Mouse (Mus musculus): ENCODE results near the gene Vav3.

The Vav3 gene

DNA sequence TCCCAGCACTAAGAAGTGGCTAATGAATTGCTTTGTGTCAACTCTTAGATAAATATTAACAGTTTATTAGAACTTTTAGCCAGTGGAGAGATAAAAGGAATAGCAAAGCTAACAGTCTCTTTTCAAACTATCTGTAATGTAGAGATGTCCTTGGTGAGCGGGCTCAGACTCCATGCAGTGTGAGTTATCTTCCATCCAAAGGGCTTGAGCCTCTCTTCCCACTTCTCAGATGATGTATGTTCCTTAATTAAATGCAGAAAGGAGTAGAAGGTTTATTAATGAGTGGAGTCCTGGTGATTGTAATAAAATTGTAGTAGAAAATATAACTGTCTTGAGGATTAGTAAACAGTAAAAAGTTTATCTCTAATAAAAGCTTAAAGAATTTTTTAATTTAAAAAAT lies 169.3 kb downstream of the Vav3 start:
- no peak for DNase-seq (ENCODE audit: low read depth)

DNA sequence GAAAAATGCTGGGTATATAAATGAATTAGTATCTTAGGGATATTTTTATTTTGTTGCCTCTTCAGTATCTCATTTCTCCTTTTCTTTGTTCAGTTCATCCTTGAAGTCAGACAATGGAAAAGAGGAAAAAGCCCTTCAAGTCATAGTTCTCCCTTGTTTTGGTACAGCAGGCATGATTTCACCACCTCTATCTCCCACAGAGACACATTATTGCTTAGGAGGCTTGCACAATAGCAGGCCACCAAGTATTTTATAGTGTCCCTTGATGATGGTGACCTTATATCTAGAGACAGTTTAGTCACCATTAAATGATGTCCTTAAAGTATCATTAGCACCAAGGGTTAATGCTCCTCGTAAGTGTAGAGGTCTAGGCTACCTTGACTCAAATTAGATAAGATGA lies 171.4 kb downstream of the Vav3 start:
- no peak for DNase-seq (ENCODE audit: low read depth)

DNA sequence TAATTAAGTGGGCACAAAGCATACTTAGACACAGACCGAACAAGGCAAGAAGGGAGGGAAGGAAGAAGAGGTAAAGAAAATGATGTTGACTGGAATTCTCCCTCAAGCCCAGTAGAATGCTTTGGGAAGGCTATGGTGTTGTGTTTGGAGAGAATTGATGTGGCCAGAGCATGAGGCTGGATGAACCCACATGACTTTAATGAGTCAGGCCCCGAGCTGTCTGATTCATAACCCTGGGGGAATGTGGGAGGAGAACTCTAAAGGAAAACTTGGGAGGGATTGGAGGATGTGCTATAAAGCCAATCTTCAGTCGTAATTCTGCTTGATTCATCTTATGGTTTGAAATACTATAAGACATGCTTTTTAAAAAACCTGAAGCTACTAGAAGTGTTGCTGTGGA lies 175.0 kb downstream of the Vav3 start:
- no peak for DNase-seq (ENCODE audit: low read depth)

DNA sequence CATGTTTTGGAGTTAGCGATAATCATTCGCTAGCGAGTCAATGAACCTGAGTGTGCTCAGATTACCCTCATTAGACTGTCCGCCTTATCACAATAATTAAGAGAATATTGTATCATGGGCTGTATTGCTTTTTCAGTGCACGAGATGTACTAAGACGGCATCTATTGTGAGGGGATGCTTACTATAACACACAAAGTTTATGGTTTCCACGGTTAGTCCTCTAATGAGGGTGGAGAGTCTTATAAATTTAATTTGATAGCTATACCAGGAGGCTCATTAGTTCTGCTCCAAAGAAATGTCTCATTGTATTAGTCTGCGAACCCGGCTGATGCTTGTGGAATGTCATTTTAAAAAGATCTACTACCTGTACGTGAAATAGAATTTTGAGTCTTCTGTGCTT lies 175.9 kb downstream of the Vav3 start:
- DNase-seq (ENCODE audit: low read depth), result no peak

DNA sequence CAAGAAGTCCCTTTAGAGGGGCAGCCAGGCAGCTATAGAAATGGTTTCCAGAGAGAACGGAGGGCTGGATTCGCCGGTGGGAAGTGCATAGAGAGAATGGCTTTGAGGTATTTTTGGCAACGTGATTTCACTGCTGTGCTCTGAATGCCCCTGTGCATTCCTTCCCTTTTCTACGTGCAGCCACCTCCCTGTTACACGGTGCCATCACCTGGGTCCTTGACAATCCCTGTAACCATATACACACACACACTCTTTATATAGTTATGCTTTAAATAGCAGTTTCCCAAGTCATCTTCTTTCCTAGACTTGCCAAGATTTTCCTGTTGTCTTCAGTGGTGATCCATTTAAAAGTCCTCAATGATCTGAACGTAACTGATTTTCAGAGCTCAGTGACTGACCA lies 181.7 kb downstream of the Vav3 start:
- DNase-seq (ENCODE audit: low read depth), result no peak

DNA sequence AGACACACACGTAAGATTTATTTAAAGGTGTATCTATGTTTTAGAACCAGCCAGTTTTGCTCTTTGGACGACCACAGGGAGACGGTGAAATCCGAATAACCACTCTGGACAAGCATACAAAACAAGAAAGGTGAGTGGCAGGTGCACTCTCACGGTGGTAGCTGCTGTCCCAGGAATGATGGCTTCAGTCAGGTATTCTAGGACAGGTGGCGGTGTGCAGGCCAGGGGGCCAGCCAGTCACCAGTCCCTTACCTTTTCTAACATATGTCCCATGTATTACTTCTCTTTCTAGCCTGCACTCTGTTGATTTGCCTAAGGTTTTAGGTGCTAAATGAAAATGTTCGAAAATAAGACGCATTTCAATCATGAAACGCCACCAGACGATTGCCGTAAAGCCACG lies 185.4 kb downstream of the Vav3 start:
- no peak for DNase-seq (ENCODE audit: low read depth)

DNA sequence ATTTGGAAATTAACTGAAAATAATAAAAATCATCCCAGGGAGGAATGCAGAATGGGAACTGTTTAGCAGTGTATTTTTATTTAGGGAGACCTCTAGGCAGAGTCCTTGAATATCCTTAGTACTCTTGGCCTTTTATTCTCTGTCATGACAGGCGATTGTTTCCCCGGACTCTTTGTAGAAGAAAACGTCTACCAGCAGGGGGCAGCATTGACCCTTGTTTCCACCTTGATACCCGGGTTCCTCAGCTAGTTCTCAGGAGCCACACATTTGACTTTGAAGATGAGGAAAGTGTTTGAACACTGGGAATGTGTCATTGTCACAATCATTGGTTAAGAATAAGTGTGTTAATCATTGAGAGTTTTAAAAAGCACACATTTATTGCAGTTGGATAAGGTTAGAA lies 185.8 kb downstream of the Vav3 start:
- DNase-seq (ENCODE audit: low read depth), result peak; percentile 80

DNA sequence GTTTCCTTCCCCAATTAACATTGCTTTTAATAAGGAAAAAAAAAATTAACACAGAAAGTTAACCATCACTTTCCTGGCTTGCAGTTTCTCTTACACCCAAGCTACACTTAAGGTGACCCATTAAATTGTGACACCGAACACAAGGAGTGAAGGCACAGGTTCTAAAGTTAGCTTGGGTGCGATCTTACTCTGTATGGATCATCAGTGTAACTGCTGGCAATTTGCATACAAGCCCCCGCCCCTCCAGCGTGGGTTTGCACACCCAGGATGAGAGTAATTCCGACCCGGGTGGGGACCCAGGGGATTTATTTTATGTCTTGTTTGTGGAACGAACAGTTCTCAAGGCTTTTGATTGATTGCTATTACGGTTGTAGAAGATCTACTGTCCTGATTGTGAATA lies 186.2 kb downstream of the Vav3 start:
- DNase-seq (ENCODE audit: low read depth), result peak; percentile 1

DNA sequence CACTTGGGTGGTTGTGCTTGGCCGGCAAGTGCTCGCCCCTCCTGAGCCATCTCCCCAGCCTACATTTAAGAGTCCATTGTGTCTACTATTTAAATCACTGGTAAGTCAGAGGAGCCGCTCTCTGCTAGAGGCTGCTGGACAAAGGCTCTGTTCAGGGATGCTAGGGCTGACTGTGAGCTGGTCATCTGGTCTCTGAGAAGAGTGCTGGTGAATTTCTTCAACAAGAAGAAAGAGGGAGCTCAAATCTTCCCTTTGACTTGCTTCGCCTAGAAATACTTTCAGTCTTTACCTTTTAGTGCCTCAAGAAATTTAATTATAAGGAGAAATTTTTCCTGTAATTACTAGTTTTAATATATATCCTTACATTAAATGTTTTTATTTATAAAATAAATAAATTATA lies 188.2 kb downstream of the Vav3 start:
- no peak for DNase-seq (ENCODE audit: low read depth)

DNA sequence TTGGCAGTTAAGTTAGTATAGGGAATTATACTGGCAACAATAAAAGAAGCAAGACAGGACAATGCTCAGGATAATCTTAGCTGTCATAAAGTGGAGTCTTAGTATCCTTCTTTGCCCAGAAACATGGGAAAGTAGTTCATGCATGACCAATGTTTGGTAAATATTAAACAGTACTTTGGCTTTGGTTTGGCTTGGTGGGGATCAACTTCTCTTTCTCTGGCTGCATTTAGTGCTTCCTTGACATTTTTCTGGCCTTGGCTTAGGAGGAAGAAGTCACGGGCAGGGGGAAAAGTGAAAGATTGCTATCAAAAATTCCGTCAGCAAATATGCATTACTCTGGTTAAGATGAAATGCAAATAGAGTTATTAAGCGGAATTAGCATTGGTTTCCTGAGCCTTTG lies 197.2 kb downstream of the Vav3 start:
- DNase-seq (ENCODE audit: low read depth), result no peak

DNA sequence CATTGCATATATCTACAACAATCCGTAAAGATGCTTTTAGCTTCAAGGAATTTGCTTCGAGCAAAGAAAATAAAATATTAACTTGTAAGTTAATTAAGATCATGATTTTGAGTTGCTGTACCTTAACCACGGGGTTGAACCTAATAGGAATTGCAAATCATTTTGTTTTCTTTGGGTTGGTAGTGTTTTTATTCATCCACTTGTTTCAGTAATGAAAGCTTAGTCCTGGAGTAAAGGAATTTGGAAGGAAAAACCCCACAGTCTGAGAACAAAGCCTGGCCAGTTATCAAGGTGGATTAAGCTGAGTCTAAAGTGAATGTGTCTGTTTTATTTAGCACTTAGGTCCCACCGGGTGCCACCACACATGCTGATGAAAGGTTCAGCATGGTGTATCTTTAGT lies 199.6 kb downstream of the Vav3 start:
- DNase-seq (ENCODE audit: low read depth), result no peak

DNA sequence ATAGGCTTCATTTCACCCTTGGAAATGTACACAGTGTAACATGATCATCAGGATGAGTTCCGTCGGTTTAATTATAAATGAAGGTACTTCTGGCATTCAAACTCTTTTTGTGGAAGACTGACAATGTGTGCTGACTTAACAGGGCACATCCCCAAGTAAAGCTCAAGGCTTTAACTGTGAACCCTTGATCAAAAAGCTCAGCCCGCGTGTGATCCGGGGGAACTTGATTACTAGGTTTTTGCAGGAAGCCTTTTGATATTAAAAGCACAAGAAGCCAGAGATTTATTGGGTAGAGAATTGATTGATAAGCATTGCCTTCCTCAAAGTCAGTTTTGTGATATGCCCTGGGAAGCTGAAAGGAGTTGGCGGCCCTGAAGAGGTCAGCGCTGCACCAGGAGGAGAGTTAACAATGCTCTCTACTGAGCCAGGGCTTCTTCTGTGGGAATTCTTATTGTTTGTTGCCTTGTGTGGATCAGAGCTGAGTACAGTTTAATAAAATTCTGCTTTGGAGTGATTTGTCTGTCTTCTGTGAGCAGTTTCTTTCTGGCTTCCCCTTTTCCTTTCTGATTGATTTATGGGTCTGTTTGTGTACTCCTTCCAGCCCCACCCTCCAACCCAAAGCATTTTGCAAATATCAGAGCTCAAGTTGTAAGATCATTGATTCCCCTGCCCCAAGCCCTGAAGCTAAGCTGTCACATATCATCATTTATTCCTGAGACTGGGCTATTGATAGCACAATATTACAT lies 204.2 kb downstream of the Vav3 start:
- DNase-seq (ENCODE audit: low read depth), result no peak

DNA sequence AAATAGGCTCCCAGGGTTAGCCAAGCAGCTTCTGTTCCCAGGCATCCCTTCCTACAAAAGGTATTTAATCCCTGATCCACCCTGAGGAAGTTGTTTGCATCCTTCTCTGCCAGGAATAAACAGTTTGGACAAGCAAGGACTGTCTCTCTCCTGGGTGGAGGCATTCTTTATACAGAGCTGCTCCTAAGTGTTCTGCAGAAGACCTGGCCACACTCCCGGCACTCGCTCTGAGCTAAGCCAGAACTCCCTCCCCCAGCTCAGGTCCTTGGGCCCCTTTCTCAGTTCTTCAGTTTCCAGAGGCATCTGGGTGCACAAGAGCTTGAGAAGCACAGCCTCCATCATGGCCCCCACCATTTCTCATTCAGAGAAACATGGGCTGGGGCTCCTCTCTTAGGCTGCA lies 216.9 kb downstream of the Vav3 start:
- DNase-seq (ENCODE audit: low read depth), result no peak

DNA sequence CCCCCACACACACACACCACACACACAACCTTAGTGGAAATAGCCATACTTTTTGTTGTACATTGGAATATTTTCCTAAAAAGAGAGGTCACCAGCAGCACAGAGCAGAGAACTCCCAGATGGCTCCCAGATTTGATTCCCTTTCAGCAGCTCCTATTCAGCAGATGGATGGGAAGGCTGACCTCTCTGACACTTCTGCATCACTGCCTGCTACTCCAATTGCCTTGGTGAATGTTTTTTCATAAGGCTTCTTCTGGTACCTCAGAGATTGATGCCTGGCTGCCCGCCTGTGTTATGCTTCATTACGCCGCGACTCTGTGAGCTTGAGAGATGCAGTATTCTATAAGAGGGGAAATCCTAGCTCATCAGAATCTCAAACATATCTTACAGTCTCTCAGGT lies 220.8 kb downstream of the Vav3 start:
- DNase-seq (ENCODE audit: low read depth), result no peak

DNA sequence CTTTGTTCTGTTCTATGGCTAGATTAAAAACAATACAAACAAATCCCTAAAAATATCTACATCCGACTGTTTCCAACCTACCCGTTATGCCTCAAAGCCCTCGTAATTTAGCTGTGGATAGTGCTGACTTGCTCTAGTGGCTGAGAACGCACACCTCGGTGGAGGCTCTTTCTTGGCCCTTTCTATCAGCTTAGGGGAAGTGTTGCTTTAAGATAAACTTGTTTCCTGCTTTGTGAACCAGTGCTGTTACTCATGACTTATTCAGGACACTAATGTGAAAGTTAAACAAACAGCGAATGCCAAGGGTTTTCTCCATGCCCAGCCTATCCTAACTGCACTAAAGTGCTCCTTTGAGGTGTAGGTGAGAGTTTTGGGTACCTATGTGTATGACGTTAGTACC lies 221.3 kb downstream of the Vav3 start:
- DNase-seq (ENCODE audit: low read depth), result no peak

DNA sequence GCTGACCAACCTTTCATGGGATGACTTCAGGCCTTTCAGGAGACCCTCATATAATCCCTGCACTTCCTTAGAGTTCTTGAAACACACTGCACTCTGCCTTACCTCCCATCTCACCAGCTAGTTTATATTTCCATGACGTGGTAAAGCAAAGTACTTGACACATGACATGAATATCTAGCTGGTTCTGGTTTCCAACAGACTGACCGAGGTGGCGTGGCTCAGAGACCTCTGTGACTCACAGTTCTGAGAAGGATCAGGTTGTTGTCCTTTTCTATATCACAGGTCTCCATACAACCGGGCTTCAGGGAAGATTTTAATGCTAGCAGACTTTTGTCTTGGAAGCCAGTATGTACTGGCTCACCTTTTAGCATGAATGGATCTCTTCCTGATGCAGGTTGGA lies 221.8 kb downstream of the Vav3 start:
- DNase-seq (ENCODE audit: low read depth), result no peak

DNA sequence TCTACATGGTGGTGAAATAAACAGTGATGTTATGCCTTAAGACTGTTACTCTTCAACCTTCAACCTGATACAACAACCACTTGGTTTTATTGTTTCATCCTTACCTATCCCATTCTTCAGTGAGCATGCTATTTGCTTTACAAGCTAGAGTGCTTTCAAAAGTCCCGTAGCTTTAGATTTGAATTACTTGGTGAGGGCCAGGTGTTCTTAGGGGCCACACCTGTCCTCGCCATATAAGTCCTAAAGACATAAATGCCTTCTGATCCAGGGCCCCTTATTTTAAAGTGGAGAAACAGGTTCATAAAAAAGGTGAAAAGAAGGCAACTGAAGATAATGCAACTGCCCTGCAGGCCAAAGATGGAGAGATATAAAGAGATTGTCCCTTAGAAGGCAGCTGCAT lies 224.0 kb downstream of the Vav3 start:
- no peak for DNase-seq (ENCODE audit: low read depth)

DNA sequence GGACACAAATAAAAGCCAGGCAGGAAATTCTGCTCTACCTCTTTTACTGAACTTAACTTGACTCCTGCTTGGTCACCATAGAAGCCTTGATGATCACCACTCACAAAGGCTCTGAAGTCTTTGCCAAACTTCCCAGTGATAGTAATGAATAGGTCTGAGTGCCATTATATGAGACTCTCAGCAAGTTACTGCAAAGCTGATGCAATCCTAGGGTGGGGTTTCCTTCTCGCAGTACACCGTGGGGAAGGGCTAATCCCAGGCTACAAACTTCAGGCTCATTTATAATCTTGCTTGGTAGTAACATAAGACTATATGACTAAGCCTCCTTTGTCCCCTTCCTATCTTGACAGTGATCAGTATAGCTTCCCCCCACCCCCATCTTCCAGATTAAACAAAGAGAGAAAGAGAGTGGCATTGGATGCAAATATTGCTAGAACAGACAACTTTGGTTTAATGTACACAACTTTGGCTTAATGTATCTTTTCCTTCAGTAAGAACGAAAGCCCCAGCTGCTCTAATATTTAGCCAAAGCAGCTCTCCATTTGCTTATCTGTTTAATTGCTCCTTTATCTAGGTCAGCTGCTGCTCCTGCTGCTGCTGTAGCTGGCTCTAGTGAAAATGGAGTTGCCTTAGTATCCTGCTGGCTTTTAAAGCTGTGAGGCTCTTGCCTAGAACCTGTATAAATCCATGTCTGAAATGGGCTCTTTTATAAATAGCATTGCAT lies 228.3 kb downstream of the Vav3 start:
- no peak for DNase-seq (ENCODE audit: low read depth)

DNA sequence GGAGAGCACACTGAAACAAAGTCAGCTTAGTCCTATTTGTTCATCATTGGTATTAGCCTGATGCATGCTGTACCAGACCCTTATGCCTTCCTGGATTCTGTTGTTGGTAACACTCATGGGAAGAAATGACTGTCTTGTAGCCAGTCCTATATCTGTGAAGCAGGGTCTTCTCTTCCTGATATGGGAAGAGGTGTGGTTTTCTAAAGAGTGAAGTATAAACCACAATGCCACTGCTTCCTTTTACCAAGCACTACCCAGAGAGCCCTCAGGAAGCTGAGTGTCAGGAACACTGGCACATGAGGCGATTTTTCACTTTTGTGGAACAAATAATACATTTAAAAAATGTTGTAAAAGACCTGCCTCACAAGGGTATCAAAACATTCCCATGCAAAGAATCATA lies 231.0 kb downstream of the Vav3 start:
- DNase-seq (ENCODE audit: low read depth), result no peak

DNA sequence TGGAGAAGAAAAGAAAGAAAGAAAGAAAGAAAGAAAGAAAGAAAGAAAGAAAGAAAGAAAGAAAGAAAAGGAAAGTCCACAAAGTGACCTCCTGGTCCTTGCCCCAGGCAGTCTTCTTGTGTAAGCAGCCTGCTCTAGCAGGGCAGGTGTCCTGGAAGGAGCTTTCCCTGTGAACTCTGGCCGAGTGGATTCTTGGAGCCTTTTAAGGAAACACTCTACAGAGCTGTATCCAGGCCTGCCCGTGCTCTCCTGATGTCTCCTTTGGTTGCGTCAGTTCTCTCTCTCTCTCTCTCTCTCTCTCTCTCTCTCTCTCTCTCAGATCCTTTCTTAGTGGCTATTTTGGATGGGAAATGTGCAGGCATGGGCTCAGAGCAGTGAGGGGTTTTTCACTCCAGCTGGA lies 232.4 kb downstream of the Vav3 start:
- DNase-seq (ENCODE audit: low read depth), result no peak

DNA sequence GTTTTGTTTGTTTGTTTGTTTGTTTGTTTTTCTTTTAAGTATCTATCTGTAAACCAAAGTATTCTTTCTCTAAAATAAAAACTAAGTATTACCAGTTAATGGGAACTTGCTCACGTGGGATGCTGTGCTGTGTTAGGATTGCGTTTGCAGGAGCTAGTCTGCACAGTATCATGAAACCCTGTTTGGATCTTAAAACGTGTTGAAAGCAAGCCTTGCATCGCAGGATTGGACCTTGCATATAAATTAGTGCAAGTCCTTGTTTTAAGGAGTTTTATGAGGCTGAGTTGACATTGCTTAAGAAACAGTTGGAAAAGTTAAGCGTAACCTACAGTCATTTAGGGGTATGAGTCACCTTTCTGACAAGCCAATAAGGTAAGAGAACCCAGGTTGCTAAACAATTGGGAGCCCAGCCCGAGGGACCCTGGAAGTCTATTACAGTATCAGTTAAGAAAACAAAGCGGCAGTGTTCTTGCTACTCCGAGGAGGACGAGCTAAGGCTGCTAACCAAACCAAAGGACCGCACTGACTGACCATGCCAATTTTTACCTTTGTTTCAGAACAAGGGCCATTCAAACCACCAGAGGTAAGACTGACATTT lies 233.2 kb downstream of the Vav3 start:
- DNase-seq (ENCODE audit: low read depth), result no peak

DNA sequence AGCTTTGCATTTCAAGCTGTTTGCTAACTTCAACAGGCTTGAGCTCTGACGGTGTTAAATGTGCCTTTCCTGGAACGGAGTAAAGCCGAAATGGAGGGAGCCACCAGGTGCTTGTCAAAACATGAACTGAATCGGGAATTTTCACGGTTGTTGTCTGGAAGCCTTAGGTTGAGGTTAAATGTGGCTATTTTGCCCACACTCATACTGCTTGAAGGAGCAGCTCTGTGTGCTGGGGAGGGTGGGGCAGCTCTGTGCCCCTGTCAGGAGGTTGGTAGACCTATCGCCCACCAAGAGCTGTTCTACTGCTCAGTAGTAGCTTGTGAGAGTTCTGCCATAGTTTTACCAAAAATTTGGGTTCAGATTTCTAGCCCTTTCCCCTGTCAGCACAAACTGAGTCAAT lies 233.7 kb downstream of the Vav3 start:
- DNase-seq (ENCODE audit: low read depth), result no peak

DNA sequence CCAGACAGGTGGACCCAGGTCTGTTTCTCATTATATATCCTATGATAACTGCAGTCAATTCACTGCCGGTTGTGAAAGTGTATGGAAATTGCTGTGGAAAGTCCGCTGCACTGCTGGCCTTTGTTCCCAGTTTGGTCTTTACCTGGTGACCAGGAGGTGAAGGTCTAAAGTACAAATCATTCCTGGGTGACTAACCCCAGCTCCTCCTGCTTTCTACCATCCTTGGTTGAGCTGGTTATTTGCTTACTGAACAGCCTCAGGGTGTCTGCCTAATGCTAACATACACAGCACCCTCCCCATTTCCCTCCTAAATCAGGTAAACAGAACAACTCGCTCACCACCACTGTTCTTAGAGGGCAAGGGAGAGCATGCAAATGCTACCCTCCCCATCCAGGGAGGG lies 237.9 kb downstream of the Vav3 start:
- DNase-seq (ENCODE audit: low read depth), result no peak

DNA sequence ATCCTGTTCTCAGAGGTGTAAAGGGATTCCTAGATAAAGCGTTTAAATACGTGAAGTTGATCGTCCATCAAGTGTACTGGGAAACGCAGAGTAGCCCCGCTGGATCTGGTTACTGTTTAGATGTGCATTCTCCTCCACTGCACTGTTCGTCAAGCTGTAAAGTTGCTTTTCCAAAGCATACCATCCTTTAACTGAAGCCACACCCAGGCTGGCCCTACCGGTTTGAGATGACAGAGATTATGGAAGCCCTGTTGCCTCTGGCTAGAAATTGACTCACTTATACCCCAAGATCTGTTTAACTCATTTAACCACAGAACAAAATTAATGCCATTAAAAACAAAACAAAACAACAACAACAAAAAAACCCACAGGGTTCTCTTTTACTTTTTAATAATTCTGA lies 238.5 kb downstream of the Vav3 start:
- DNase-seq (ENCODE audit: low read depth), result no peak

Measured in induced T-regulatory cell, adult 2 months (primary cell).